Mouse (Mus musculus) frontal cortex, postnatal 14 days (tissue): Measurements from ENCODE around the gene Baz2b.
A peak's percentile ranks its signal among the peaks of the same experiment; 100 is the strongest.

ENCODE experiments used
- DNase-seq, 2 experiments: peaks; one replicate each; pipeline ENCODE4 v3.0.0; 2022; ENCODE audit warnings: low spot score in 2 of 2

Gene Baz2b

GRCm38 (mm10) chr2:60050667-60051460 is 158.8 kb downstream of the Baz2b start:
- DNase-seq, result no peak

DNA sequence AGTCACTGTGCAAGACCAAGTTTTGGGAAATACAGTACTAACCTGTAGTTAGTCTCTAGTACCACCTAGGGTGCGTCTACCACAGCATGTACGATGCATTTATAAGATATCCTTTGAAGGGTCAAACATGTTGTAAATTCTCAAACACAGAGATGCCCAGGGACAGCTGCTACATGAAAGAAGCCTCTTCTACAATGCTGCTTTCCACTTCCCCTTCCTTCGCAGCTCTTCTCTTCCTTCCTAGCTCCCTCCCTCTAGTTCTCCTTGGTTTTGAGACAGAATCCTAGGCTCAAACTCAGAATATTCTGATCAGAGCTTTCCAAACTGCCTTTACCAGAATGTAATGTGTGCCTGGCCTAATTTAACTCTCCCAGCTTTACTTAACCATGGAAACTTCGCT is 159.8 kb downstream of the Baz2b start:
- DNase-seq, result no peak

DNA sequence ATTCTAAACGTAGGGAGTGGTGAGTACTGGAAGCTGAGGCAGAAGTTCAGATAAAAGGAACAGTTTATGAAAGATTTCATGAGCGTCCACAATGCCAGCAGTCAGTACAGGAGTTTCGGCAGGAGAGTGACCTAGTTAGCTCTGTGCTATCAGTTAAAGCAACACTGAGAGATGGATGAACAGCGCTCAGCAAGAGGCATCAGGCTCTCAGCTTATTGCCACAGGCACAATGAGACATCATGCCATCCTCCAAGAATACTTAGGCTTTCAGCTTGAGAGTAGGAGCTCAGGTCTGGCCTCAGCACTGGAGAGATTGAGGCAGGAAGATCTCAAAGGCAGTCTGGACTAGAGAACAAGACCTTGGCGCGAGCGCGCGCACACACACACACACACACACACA is 160.3 kb downstream of the Baz2b start:
- DNase-seq, result no peak

DNA sequence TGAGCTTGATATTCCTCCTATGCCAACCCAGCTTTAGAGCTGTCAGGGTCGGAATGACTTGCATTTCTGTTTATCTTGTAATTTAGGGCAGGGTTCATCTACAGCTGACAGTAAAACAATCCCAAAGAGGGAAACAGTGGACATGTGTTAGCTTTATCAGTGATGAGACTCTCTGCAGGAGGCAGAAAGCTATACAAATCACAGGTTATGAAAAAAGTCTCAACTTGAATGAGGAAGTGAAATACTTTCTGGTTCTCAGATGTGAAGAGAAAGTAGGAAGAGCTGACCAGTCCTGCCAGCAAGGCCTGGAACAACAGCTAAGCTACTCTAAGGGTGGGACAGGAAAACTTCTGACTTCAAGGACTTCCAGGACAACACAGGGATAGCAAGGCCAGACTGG is 163.6 kb downstream of the Baz2b start:
- DNase-seq, result no peak

- no peak for DNase-seq
Measured at GRCm38 (mm10) chr2:60044988-60045387, 164.7 kb downstream of the Baz2b start.

- DNase-seq, result no peak
Measured at GRCm38 (mm10) chr2:60044540-60044939, 165.1 kb downstream of the Baz2b start.

GRCm38 (mm10) chr2:60042699-60043098 is 166.9 kb downstream of the Baz2b start:
- no peak for DNase-seq

DNA sequence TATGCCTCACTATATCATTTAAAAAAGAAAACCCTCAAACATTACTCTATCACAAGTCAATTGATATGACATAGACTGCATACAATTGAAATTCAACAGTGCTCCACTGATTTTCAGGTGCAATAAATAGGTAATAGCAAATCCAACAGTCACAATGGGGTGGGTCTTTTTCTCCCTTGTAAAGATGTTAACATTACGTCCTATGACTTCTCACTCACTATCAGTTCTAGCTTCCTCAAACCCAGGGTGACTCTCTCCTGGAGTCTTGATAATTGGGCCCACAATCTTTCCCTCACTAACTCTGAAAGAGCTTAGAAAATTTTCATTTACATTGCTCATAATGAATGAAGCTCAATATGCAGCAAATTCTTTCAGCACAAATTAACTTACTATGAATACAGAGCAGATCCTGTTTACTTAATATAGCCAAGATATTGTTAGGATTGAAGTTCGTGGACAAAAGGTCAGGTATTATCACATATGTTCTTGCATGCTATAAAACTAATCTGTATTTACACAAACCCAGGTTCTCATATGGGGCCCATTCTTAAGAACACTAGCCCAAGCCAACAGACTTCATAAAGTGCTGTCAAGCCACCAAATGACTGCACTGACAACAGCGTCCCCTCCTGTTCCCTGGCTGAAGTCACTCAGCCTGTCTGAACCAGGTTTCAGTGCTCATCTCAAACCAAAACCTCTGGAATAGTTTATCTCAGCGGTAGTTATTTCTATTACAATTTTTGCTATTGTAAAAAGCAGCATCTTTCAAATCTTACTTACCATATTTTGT is 168.0 kb downstream of the Baz2b start:
- no peak for DNase-seq

GRCm38 (mm10) chr2:60040162-60040561 is 169.5 kb downstream of the Baz2b start:
- no peak for DNase-seq

GRCm38 (mm10) chr2:60037011-60037551 is 172.6 kb downstream of the Baz2b start:
- peak in 1 of 2 experiments; percentile 21 for DNase-seq

GRCm38 (mm10) chr2:60036361-60036760 is 173.3 kb downstream of the Baz2b start:
- DNase-seq, result no peak

- DNase-seq, result no peak
Measured at GRCm38 (mm10) chr2:60030991-60031390, 178.6 kb downstream of the Baz2b start.

DNA sequence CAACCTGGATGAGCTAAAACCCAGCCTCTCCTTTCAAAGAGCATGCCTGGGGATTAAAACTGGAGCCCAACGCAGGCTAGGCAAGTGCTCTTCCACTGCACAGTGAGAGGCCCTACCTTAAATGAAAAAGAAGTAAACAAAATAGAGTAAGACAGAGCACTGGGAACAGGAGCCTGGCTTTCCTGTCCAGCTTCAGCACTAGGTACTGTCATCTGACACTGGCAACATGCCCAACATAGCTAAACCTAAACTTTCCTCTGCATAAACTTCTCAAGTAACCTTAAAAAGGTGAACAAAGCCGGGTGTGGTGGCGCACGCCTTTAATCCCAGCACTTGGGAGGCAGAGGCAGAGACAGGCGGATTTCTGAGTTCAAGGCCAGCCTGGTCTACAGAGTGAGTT is 180.6 kb downstream of the Baz2b start:
- no peak for DNase-seq

GRCm38 (mm10) chr2:60027166-60027565 is 182.5 kb downstream of the Baz2b start:
- DNase-seq, result no peak

DNA sequence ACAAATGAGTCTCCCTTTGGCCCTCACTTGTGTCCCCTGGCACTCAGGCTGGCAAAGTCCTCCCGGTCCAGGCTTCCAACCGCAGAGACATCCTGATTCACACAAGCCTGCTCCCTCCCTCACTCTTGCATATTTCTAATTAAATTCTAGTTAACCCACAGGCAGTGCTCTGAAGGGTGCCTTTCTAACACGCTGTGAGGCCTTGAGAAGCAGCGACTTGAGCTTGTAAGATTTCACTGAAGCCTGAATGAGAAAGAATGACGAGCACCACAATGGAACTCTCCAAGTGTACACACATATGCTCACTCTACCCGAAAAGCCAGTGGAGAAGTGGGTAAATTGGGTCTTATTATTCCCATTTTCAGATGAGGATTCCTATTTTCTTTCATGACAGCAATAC is 183.1 kb downstream of the Baz2b start:
- no peak for DNase-seq

GRCm38 (mm10) chr2:60023777-60024176 is 185.9 kb downstream of the Baz2b start:
- DNase-seq, result no peak

- DNase-seq, result no peak
Measured at GRCm38 (mm10) chr2:60021556-60021955, 188.1 kb downstream of the Baz2b start.

- DNase-seq, result no peak
Measured at GRCm38 (mm10) chr2:60021138-60021537, 188.5 kb downstream of the Baz2b start.

- DNase-seq, result no peak
Measured at GRCm38 (mm10) chr2:60019546-60020250, 189.9 kb downstream of the Baz2b start.

DNA sequence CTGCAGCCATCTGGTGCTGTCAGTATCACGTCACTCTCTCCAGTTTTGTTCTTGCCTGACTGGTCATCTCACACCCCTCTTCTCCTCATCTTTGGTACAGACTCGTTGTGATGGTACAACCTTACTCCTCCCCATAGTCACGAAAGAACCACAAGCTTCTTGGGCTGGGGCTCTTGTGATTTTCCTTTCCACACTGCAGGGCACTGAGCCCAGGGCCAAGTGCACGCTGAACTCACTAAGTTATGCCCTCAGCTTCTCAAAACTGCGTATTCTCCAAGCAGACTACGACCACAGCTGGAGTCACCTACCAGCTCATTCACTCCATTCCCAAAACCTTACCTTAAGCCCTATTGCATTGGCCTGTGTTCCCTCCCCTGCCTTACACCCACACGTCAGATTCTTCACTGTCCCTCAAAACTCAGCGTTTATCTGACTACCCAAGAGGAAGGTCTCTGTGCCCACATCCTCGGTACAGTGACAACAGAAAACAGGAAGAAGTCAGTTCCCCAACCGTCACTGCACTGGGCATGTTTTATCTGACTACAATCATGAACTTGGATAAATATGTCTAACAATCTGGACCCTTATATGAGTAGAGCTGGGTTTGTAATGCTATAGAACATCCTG is 190.7 kb downstream of the Baz2b start:
- DNase-seq, result no peak

DNA sequence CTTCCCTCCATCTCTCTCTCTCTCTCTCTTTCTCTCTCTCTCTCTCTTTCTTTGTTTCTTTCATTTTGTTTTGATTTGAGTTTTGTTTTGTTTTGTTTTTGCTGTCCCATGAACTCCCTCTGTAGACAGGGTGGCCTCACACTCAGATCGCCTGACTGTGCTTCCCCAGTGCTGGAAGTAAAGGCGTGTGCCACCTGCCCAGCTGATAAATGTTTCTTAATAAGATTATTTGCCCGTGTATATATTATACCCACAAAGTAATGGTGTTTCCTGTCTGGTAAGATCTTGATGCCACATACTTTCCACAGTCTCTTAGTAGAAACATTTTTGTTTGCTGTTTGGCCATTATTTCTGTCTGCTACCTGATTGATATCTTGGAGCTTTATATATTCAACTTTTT is 198.1 kb downstream of the Baz2b start:
- DNase-seq, result no peak

DNA sequence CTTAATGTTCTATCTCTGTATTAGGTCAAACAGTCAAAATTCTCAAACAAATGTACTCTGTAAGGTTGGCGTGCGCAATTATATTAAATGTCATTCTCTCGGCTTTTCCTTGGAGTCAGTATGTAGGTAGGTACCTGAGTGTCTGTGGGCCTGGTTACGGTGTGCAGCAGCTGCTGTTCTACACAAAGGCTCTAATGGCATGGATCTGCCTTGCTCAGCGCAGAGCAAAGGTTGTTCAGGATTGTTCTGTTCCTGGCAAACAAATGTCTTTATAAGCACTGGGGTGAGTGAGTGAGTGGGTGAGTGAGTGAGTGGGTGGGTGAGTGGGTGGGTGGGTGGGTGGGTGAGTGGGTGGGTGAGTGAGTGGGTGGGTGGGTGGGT is 206.0 kb downstream of the Baz2b start:
- no peak for DNase-seq
